Mouse (Mus musculus) cerebellum, adult 8-10 months (tissue): ENCODE measurements around the gene Col4a4.

ENCODE experiments used
- DNase-seq: peaks from one replicate; pipeline ENCODE4 v3.0.0; 2022

The Col4a4 gene

GRCm38 (mm10) chr1:82474461-82474961 is 112.1 kb downstream of the Col4a4 start:
- DNase-seq = no peak

DNA sequence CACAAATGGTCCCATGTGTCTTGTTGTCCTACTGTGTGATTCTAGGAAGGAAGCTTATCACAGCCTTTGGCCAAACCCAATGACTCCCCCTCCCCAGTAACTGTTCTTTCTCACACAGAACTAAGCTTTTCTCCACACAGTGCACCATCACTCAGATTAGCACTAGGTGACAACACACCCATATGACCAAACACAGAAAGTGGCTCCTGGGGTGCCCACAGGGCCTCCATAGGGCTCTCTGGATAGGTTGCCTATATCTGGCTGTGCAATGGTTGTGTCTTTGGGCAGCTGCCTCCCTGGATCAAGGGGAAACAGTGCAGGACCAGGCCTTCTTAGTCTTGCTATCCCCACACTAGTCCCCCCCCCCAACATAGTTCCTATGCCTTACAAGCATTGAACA is 113.2 kb downstream of the Col4a4 start:
- no peak for DNase-seq

- no peak for DNase-seq
Observed at GRCm38 (mm10) chr1:82470516-82471225, 116.0 kb downstream of the Col4a4 start.

- no peak for DNase-seq
Observed at GRCm38 (mm10) chr1:82468872-82469271, 117.8 kb downstream of the Col4a4 start.

GRCm38 (mm10) chr1:82465321-82465853 is 121.3 kb downstream of the Col4a4 start:
- DNase-seq = no peak

GRCm38 (mm10) chr1:82461041-82461440 is 125.6 kb downstream of the Col4a4 start:
- DNase-seq = no peak

DNA sequence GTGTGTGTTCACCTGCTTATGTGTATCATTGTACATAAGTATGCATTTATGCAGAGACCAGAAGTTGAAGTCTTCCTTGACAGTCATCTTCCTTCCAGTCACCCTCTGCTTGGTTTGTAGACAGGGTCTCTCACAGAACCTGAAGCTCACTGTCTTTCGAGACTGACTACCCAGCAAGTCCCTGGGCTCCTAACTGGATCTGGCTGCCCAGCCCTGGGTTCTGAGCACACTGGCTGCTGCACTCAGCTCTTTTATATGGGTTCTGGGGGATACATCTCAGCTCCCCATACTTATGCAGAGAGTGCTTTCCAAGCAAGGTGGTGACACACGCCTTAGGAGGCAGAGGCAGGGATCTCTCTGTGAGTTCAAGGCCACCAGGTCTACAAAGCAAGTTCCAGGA is 126.7 kb downstream of the Col4a4 start:
- DNase-seq = no peak

DNA sequence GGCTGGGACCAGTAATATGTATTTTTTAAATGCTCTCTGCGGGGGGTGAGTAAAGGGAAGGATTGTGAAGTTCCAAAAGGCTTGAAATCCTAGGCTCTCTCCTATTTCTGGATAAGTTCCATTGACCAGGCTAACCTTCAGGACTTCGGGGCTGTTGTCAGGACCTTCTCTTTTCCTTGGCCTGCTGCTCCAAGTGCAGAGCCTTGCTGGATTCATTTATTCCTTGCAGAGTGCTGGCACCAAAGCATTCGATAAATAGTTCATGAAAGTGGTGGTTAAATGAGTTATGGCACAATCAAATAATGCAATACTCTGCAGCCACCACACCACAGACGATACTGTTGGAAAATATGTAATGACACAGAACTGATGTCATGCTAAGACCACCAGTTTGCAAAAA is 127.3 kb downstream of the Col4a4 start:
- no peak for DNase-seq

DNA sequence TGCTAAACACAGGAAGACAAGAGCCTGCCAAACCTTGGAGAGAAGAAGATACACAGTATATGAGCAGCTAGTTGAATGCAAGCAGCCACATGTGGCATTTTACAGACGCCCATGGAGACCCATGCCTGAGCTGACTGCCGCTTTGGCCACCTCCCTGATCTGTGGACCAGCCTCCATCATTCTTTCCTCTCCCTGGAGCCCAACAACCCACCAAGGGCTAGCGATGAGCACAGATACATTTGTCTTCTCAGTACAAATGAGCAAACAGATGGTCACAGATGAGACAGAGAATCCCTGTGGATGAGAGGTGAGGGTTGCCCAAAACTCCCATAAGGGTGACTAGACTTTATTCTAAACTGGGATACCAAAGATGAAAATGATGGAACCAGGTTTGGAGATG is 132.6 kb downstream of the Col4a4 start:
- DNase-seq = peak; percentile 49

DNA sequence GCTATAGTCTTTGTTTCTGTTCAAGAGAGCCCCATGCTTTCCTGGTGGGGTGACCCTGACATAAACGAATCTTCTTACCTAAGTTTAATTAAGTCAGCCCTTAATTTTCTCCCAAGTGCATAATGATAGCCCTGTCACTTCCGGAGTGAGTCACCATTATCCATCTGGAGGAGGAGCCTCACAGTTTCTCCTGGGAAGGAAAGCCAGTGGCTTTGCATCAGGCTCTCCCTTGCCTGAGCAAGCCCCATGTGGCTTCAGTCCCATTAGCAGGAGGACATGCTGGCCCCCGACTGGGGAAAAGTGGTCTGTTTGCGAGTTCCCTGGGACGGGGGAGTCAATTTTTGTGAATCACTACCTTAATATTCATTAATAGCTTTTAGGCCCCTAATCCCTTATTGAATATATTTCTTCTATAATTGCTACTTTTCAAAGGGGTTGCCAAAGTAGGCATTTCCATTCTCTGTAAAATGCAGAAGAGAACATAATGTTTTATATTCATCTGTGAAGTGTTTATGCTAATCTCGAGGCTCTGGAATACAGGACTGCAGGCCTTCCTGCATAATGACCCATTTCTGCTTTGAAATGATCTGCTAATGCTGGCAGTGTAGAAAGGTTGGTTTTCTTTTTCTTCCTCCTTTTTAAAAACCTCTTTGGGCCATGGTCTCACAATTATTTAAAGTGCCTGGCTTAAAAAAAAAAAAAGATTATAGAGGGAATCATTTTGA is 134.6 kb downstream of the Col4a4 start:
- DNase-seq = no peak

DNA sequence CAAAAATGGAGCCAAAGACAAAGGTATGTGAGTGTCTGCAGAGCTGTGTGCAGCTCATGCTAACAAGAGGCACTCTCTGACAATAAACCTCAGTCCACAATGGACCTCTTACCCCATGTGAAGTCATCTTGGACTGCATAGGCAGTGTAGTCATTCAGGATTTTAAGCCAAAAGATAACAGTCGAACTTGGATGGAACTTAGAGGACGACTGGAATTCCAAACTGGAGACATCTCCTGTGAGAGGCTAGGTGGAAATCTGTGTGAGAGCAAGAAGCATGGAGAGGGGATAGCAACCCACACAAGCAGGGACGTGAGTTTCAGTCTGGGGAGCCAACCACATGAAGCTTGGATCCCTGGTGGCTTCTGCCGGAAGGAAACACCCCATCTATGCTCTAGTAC is 136.8 kb downstream of the Col4a4 start:
- no peak for DNase-seq

DNA sequence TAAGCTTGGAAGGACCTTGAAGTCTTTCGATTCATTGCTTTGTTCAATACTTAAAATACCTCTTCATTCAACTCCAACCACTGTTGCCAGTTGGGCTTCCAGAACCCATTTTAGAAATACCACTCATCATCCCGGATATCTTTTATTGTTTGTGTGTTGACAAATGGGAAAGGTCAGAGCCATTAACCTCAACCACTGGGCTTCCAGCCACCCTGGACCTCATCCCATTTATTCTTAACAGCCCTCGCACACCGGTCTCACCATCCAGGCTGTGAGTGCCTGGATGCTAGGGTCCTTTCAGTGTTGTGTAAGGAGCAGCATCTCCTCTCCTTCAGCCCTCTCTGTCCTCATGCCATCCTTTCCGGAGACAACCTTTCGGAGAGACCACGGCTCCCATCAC is 140.6 kb downstream of the Col4a4 start:
- DNase-seq = no peak

DNA sequence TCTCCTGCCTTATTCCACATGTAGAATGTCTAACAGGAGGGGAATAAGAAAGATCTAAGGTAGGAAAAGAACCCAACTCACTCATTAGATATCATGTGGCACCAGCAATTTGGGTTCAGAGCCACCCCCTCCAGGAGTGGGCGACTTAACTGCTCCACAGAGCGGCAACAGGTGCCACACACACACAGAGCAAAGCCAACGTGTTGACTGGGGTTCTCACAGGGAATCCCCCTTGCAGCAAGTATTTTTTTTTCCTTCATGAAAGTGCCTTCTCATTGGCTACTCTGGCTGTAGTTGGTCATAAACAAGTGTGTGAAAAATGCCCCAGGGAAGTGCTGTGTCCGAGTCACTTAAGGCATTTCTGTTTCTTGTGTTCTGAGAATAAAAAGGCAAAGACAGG is 143.1 kb downstream of the Col4a4 start:
- DNase-seq = no peak

DNA sequence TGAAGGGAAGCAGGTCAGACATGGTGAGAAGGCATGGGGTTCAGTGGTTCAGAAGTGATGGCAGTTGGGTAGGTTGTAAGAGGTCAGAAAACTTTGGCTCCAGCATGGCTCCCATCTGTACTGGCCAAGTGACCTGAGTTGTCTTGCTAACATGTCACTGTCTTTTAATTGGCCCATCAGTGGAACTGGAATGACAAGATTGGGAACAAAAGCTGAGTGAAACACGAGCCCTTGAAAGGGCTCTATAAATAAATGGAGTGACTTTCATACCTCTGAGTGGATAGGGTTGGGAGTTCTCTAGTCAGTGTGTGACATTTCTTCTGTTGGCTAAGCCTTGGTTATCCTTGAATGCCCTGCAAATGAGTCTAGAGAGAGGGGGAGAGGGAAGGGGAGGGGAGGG is 146.5 kb downstream of the Col4a4 start:
- no peak for DNase-seq

- no peak for DNase-seq
Observed at GRCm38 (mm10) chr1:82437273-82437672, 149.4 kb downstream of the Col4a4 start.

GRCm38 (mm10) chr1:82433649-82434005 is 153.0 kb downstream of the Col4a4 start:
- no peak for DNase-seq

- peak; percentile 64 for DNase-seq
Observed at GRCm38 (mm10) chr1:82432919-82433648, 153.6 kb downstream of the Col4a4 start.

DNA sequence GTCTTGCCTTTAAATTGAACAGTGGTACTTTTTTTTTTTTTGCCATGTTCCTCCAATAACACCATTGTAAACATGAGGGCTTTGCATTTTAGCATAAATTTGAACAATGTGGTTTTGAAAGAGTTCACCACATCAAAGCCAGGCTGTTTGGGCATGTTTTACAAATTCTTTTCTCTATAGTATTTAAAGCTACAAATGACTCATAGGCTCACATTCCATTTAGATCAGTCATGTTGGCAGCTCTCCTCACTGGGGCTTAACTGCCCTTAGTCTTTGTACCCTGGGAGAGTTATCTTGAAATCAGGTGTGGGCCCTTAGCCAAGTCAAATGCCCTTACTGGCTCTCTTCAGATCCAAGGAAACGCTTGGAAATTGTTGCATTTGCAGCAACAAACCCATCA is 157.6 kb downstream of the Col4a4 start:
- DNase-seq = no peak

DNA sequence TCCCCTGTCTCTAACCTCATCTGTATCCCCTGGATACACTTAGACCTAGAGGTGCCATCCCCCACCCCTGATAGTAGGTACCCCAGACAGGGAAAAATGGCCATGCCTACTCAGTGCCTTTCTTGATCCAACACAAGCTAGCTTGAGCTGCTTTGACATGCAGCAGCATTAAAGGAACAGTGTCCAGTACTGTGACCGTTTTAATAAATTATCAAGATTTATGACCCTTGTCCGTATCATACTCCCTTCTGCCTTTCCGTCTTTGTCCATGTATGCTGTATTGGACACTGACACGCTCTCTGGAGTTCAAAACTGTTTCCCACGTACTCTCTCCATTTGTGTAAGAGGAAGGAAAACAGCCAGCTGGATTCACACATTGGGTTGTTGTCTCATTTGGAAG is 158.9 kb downstream of the Col4a4 start:
- DNase-seq = no peak

- no peak for DNase-seq
Observed at GRCm38 (mm10) chr1:82415641-82416040, 171.0 kb downstream of the Col4a4 start.

- no peak for DNase-seq
Observed at GRCm38 (mm10) chr1:82414434-82415045, 172.1 kb downstream of the Col4a4 start.

- no peak for DNase-seq
Observed at GRCm38 (mm10) chr1:82412085-82412484, 174.6 kb downstream of the Col4a4 start.

DNA sequence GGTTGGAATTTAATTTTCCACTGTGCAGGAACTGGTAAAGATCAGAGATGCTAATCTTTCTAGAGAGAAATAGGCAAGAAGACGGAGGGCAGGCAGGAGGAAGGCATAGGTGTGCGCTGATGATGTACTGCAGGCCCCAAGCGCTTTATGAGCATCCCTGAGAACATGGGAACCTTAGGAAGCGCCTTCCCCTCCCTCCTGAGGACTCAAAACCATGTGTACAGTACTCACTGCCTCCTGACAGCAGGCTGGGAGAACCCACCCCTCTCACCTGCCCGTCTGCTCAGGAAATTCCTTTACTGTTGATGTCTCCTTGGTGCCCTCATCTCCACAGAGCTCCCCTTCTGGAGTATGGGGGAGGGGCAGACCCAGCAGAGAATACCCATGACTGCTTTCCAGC is 175.1 kb downstream of the Col4a4 start:
- DNase-seq = no peak
